20 mouse cellular contexts compared by ENCODE assay signal in the genomic region with DNA sequence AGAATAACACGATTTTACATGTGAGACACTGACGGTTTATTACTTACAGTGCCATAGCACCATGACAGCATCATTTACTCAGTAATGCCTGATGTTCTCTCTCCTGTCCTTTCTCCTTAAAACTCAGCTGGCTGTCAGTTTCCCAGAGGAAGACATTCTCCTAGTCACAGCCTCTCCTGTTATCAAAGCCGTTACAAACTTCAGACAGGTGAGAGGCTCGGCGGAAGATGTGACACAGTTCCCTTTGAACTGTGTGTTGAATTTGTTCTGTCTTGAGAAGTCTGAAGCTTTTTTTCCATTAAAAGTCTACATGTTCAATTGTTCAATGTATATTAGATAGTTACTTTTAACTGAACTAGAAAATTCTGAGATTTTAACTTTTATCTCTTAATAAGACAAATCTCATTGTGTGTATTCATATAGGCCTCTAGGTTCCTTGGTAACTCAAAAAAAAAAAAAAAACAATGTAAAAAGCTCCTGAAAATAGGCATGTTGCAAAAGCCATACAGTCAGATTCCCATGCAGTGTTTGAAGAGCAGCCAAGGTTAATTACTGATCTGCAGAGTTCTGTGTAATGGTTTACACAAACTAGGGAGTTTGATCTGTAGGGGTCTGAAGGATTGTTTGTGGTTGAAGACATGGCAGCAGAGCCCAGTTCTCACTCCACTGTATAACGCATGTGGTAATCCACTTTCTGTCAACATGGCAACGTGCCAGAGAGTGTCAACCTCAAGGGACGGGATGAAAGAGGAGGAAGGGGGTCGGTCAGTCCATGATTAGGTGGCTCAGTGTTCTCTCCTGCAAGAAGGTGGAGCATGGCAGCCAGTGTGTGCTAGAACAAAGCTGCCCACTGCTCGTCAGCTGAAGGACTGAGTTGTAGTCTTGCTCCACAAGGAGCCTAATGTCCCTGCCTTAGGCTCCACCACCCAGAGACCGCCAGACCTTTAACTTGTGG. TPM values are rescaled to one million over a fixed set of nuclear protein-coding genes. Genes with fewer than 3 reads are reported as not detected.
DNase-seq lines count a peak whose midpoint lies in the region; ATAC-seq and TF ChIP-seq lines count a peak whose summit lies in the region.
"Had no signal": no experiment of that assay in that cellular context is flagged by ENCODE, and none has a peak within 500 bp of the region (broad histone marks: within the 10 kb centered on the region; RNA-seq: fewer than 3 reads in every experiment).

No protein-coding gene starts in this region.

- H3K9ac ChIP-seq in heart, adult 2 months (ENCODE audit: low read depth, low read length): no peak overlapping the region
- no peak overlapping the region for H3K9ac ChIP-seq in lung, postnatal 0 days (replicated peaks; ENCODE audit: low read depth)
- H3K9ac ChIP-seq in embryonic facial prominence, embryonic 14.5 days (ENCODE audit: low read depth, low read length): no peak overlapping the region
- H3K9ac ChIP-seq in stomach, embryonic 15.5 days: no peak overlapping the region
- H3K9ac ChIP-seq: heart, embryonic 13.5 days; hindbrain, embryonic 12.5 days; intestine, embryonic 15.5 days; lung, embryonic 15.5 days; midbrain, embryonic 15.5 days; neural tube, embryonic 12.5 days had no signal

- H3K27me3 ChIP-seq in heart, adult 2 months (ENCODE audit: control insufficient read depth, insufficient read depth, low read length): no peaks in the 10 kb centered on the region
- H3K27me3 ChIP-seq in lung, postnatal 0 days (replicated peaks; ENCODE audit: insufficient read depth, low read length): no peaks in the 10 kb centered on the region
- no peaks in the 10 kb centered on the region for H3K27me3 ChIP-seq in embryonic facial prominence, embryonic 14.5 days (replicated peaks; ENCODE audit: control insufficient read depth, insufficient read depth, low read length)
- H3K27me3 ChIP-seq in stomach, embryonic 15.5 days (replicated peaks): no peaks in the 10 kb centered on the region
- H3K27me3 ChIP-seq: heart, embryonic 13.5 days; hindbrain, embryonic 12.5 days; intestine, embryonic 15.5 days; lung, embryonic 15.5 days; midbrain, embryonic 15.5 days; neural tube, embryonic 12.5 days had no signal

- DNase-seq in heart, postnatal 4 days: peak; percentile 9
- DNase-seq in heart, adult 2 months: no peak
- DNase-seq in lung, postnatal 0 days (ENCODE audit: low spot score): peak; percentile 16
- DNase-seq in lung, postnatal 14 days: no peak
- peak; percentile 15 for DNase-seq in embryonic facial prominence, embryonic 14.5 days (ENCODE audit: low spot score)
- DNase-seq in embryo, embryonic 10 days (ENCODE audit: low spot score): no peak
- DNase-seq: cerebellum, adult 2 months; embryo, embryonic 11 days; gastrocnemius, postnatal 14 days; layer of hippocampus, postnatal 36 days; left cerebral cortex, postnatal 4 days had no signal

- no peak for TF ChIP-seq CTCF in heart, adult 2 months (IDR thresholded peaks at IDR 0.05)
- TF ChIP-seq CTCF in lung, postnatal 0 days (IDR thresholded peaks at IDR 0.05): no peak

- intact Hi-C loops in heart, adult 2 months (cut with DNase I): loop anchor here (2.0 to 5.0 kb wide), 2 partner anchors 39 to 410 kb away; partner anchors contain the start of genes Cmas, Golt1b and Recql

- no peaks in the 10 kb centered on the region for H3K9me3 ChIP-seq in lung, postnatal 0 days (ENCODE audit: low read length)
- H3K9me3 ChIP-seq in embryonic facial prominence, embryonic 14.5 days (ENCODE audit: control insufficient read depth, low read length): no peaks in the 10 kb centered on the region
- no peaks in the 10 kb centered on the region for H3K9me3 ChIP-seq in stomach, embryonic 15.5 days
- H3K9me3 ChIP-seq: heart, embryonic 13.5 days; hindbrain, embryonic 12.5 days; intestine, embryonic 15.5 days; lung, embryonic 15.5 days; midbrain, embryonic 15.5 days; neural tube, embryonic 12.5 days had no signal

- no peak for ATAC-seq in lung, postnatal 0 days
- no peak; the same call in 1 of the 2 replicates for ATAC-seq in embryonic facial prominence, embryonic 14.5 days (ENCODE audit: low read depth)
- ATAC-seq in stomach, embryonic 15.5 days (ENCODE audit: insufficient read depth, low FRiP score, low read depth): no peak
- ATAC-seq: intestine, embryonic 15.5 days; midbrain, embryonic 15.5 days had no signal

- H3K4me1 ChIP-seq in heart, adult 2 months (ENCODE audit: control insufficient read depth, insufficient read depth, low read length): no peaks in the 10 kb centered on the region; the same call in none of the 2 replicates
- H3K4me1 ChIP-seq in lung, postnatal 0 days (ENCODE audit: insufficient read depth, low read depth, low read length): no peaks in the 10 kb centered on the region
- H3K4me1 ChIP-seq in embryonic facial prominence, embryonic 14.5 days (ENCODE audit: control insufficient read depth, insufficient read depth, low read length): 0 out of 2 replicates have a peak, but pooled peaks cover 5% of the 10 kb centered on the region
- H3K4me1 ChIP-seq in stomach, embryonic 15.5 days: peaks cover 5% of the 10 kb centered on the region
- H3K4me1 ChIP-seq: intestine, embryonic 15.5 days; neural tube, embryonic 12.5 days had no signal

- TF ChIP-seq EP300 in heart, adult 2 months (IDR thresholded peaks at IDR 0.05; ENCODE audit: insufficient read depth, low read depth, low read length): no peak
- TF ChIP-seq EP300 in lung, postnatal 0 days (IDR thresholded peaks at IDR 0.05): no peak

- no peak overlapping the region for H3K4me2 ChIP-seq in lung, postnatal 0 days (replicated peaks; ENCODE audit: low read depth, low read length)
- no peak overlapping the region for H3K4me2 ChIP-seq in embryonic facial prominence, embryonic 14.5 days (ENCODE audit: low read depth, low read length)
- peak overlapping the region; percentile 55; the same call in 1 of the 2 replicates for H3K4me2 ChIP-seq in stomach, embryonic 15.5 days
- H3K4me2 ChIP-seq: hindbrain, embryonic 12.5 days; intestine, embryonic 15.5 days; neural tube, embryonic 12.5 days had no signal

- H3K27ac ChIP-seq in heart, adult 2 months: no peak overlapping the region
- H3K27ac ChIP-seq in lung, postnatal 0 days (ENCODE audit: low read length): no peak overlapping the region
- H3K27ac ChIP-seq in embryonic facial prominence, embryonic 14.5 days (replicated peaks; ENCODE audit: low read depth, low read length): no peak overlapping the region
- no peak overlapping the region for H3K27ac ChIP-seq in stomach, embryonic 15.5 days
- H3K27ac ChIP-seq: heart, embryonic 13.5 days; hindbrain, embryonic 12.5 days; intestine, embryonic 15.5 days; lung, embryonic 15.5 days; midbrain, embryonic 15.5 days; neural tube, embryonic 12.5 days had no signal

- no peaks in the 10 kb centered on the region for H3K79me2 ChIP-seq in heart, adult 2 months (replicated peaks; ENCODE audit: control insufficient read depth, insufficient read depth, low read length)

- WGBS in heart, adult 2 months: 67% methylated on average over 11 of the region's 11 CpGs
- 56% methylated on average over 11 of the region's 11 CpGs for WGBS in lung, postnatal 0 days
- 74% methylated on average over 11 of the region's 11 CpGs for WGBS in embryonic facial prominence, embryonic 14.5 days
- 61% methylated on average over 11 of the region's 11 CpGs for WGBS in stomach, embryonic 15.5 days

- 0 out of 2 replicates have a peak, but pooled peaks cover 2% of the 10 kb centered on the region for H3K36me3 ChIP-seq in heart, adult 2 months (ENCODE audit: control insufficient read depth, insufficient read depth, low read length)
- H3K36me3 ChIP-seq in lung, postnatal 0 days (ENCODE audit: insufficient read depth, low read length): no peaks in the 10 kb centered on the region; the same call in 1 of the 2 replicates
- H3K36me3 ChIP-seq in embryonic facial prominence, embryonic 14.5 days (ENCODE audit: control insufficient read depth, insufficient read depth, low read length): peaks cover 22% of the 10 kb centered on the region
- H3K36me3 ChIP-seq in stomach, embryonic 15.5 days: peaks cover 3% of the 10 kb centered on the region; the same call in 1 of the 2 replicates

- no peak overlapping the region for H3K4me3 ChIP-seq in heart, adult 2 months
- no peak overlapping the region for H3K4me3 ChIP-seq in lung, postnatal 0 days (ENCODE audit: low read depth, low read length)
- no peak overlapping the region for H3K4me3 ChIP-seq in embryonic facial prominence, embryonic 14.5 days (ENCODE audit: low read depth, low read length)
- no peak overlapping the region for H3K4me3 ChIP-seq in stomach, embryonic 15.5 days (replicated peaks)
- H3K4me3 ChIP-seq: heart, embryonic 13.5 days; hindbrain, embryonic 12.5 days; intestine, embryonic 15.5 days; lung, embryonic 15.5 days; midbrain, embryonic 15.5 days; neural tube, embryonic 12.5 days had no signal

- no peak for TF ChIP-seq POLR2A in heart, adult 2 months (IDR thresholded peaks at IDR 0.05; ENCODE audit: insufficient read depth, low read depth, low read length)

RNA-seq across cellular contexts. Expression of gene Pyroxd1, which starts 2.3 kb away (rescaled TPM):
- 10 to 100 TPM; 11.3 to 11.9 TPM for total RNA-seq in heart, postnatal 4 days (2021)
- 1 to 10 TPM; 9.4 to 9.6 TPM for total RNA-seq in heart, adult 2 months (2021)
- polyA plus RNA-seq in heart, adult 2 months (2012; rRNA removed): 3.3 and 5.5 TPM in 2 replicates
- 16.1 and 18.0 TPM in 2 replicates for polyA plus RNA-seq in lung, postnatal 0 days (2015; fragmentation: Nextera tagmentation; extraction: Ambion mirVana)
- 13.2 and 16.8 TPM in 2 replicates for polyA plus RNA-seq in embryonic facial prominence, embryonic 14.5 days (2014; fragmentation: Nextera tagmentation; extraction: Ambion mirVana)
- 17.1 TPM in 2 replicates for polyA plus RNA-seq in stomach, embryonic 15.5 days (2015; fragmentation: Nextera tagmentation; extraction: Ambion mirVana)

RNA-seq across cellular contexts. Expression of gene Slco1a5, which starts 24.9 kb away (rescaled TPM):
- not detected for total RNA-seq in heart, postnatal 4 days (2021)
- not detected for total RNA-seq in heart, adult 2 months (2021)
- 0.06 TPM in 1 of 2 replicates, not detected in the other for polyA plus RNA-seq in heart, adult 2 months (2012; rRNA removed)
- polyA plus RNA-seq in lung, postnatal 0 days (2015; fragmentation: Nextera tagmentation; extraction: Ambion mirVana): 0.26 and 0.39 TPM in 2 replicates
- polyA plus RNA-seq in embryonic facial prominence, embryonic 14.5 days (2014; fragmentation: Nextera tagmentation; extraction: Ambion mirVana): 0.75 and 0.96 TPM in 2 replicates
- polyA plus RNA-seq in stomach, embryonic 15.5 days (2015; fragmentation: Nextera tagmentation; extraction: Ambion mirVana): 0.10 TPM in 1 of 2 replicates, not detected in the other
- total RNA-seq: gastrocnemius, postnatal 14 days; layer of hippocampus, postnatal 36 days had no signal
- polyA plus RNA-seq: heart, embryonic 13.5 days; intestine, embryonic 15.5 days; urinary bladder, adult 2 months had no signal

RNA-seq across cellular contexts. Expression of gene Recql, which starts 39.2 kb away (rescaled TPM):
- 10 to 100 TPM; 12.7 to 14.3 TPM for total RNA-seq in heart, postnatal 4 days (2021)
- 1 to 10 TPM; 6.9 to 8.4 TPM for total RNA-seq in heart, adult 2 months (2021)
- 2.3 and 5.4 TPM in 2 replicates for polyA plus RNA-seq in heart, adult 2 months (2012; rRNA removed)
- 12.4 and 15.4 TPM in 2 replicates for polyA plus RNA-seq in lung, postnatal 0 days (2015; fragmentation: Nextera tagmentation; extraction: Ambion mirVana)
- polyA plus RNA-seq in embryonic facial prominence, embryonic 14.5 days (2014; fragmentation: Nextera tagmentation; extraction: Ambion mirVana): 22.9 and 30.2 TPM in 2 replicates
- 22.3 and 24.2 TPM in 2 replicates for polyA plus RNA-seq in stomach, embryonic 15.5 days (2015; fragmentation: Nextera tagmentation; extraction: Ambion mirVana)

RNA-seq across cellular contexts. Expression of gene Golt1b, which starts 39.3 kb away (rescaled TPM):
- total RNA-seq in heart, postnatal 4 days (2021): 10 to 100 TPM; 28.3 to 36.3 TPM
- 10 to 100 TPM; 15.6 to 21.4 TPM for total RNA-seq in heart, adult 2 months (2021)
- 7.0 and 13.6 TPM in 2 replicates for polyA plus RNA-seq in heart, adult 2 months (2012; rRNA removed)
- 49.1 and 56.6 TPM in 2 replicates for polyA plus RNA-seq in lung, postnatal 0 days (2015; fragmentation: Nextera tagmentation; extraction: Ambion mirVana)
- 133 and 142 TPM in 2 replicates for polyA plus RNA-seq in embryonic facial prominence, embryonic 14.5 days (2014; fragmentation: Nextera tagmentation; extraction: Ambion mirVana)
- 84.0 and 85.2 TPM in 2 replicates for polyA plus RNA-seq in stomach, embryonic 15.5 days (2015; fragmentation: Nextera tagmentation; extraction: Ambion mirVana)

RNA-seq across cellular contexts. Expression of gene Iapp, which starts 49.5 kb away (rescaled TPM):
- total RNA-seq in heart, postnatal 4 days (2021): not detected
- not detected for total RNA-seq in heart, adult 2 months (2021)
- polyA plus RNA-seq in heart, adult 2 months (2012; rRNA removed): not detected in 2 replicates
- polyA plus RNA-seq in lung, postnatal 0 days (2015; fragmentation: Nextera tagmentation; extraction: Ambion mirVana): 0.19 and 0.48 TPM in 2 replicates
- polyA plus RNA-seq in embryonic facial prominence, embryonic 14.5 days (2014; fragmentation: Nextera tagmentation; extraction: Ambion mirVana): 0.35 and 0.42 TPM in 2 replicates
- polyA plus RNA-seq in stomach, embryonic 15.5 days (2015; fragmentation: Nextera tagmentation; extraction: Ambion mirVana): 103 and 119 TPM in 2 replicates
- total RNA-seq: gastrocnemius, postnatal 14 days; layer of hippocampus, postnatal 36 days; left cerebral cortex, postnatal 4 days; MEL had no signal
- polyA plus RNA-seq: cerebellum, adult 2 months; heart, embryonic 13.5 days; midbrain, embryonic 15.5 days; neural tube, embryonic 12.5 days; urinary bladder, adult 2 months had no signal

Comparison
In these comparisons a context has a peak if more than half of its experiments do, and no peak if none do; other contexts are left out.
1. DNase-seq: peak in heart, postnatal 4 days (single experiment), lung, postnatal 0 days (single experiment) and embryonic facial prominence, embryonic 14.5 days (single experiment); none in heart, adult 2 months (0 of 2), lung, postnatal 14 days (single experiment) and embryo, embryonic 10 days (single experiment).